15 mouse cellular contexts compared by ENCODE assay signal in the genomic region with DNA sequence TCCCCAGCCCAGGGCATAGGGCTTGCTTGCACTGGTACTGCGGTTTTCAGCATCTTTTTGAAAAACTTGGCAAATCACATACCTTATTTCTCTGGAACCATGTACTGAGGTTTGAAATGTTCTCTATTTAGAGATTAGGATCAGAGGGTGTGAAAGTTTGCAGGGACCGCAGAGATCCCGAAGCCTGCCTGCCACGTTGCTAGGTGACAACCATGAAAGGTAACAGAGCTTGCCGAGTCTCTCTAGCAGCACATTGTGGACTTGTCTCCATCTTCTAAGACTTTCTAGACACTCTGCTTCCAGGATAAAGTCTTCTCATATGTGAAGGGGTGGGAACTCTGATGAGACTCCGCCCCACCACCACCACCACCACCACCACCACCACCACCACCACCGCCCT. TPM values are rescaled to one million over a fixed set of nuclear protein-coding genes. Genes with fewer than 3 reads are reported as not detected.
"Had no signal": no experiment of that assay in that cellular context is flagged by ENCODE, and none has a peak within 500 bp of the region (broad histone marks: within the 10 kb centered on the region; RNA-seq: fewer than 3 reads in every experiment).

No protein-coding gene starts in this region.

- H3K27ac ChIP-seq: layer of hippocampus, adult 2 months; limb, embryonic 12.5 days; liver, embryonic 15.5 days; midbrain, embryonic 15.5 days; stomach, embryonic 15.5 days had no signal

- DNase-seq: kidney, adult 18-20 months; kidney, postnatal 10 days; kidney, postnatal 4 days; lung, embryonic 14.5 days; lung, postnatal 10 days; lung, postnatal 4 days; thymus, postnatal 36 days had no signal

- H3K4me2 ChIP-seq: limb, embryonic 12.5 days; lung, embryonic 14.5 days; midbrain, embryonic 11.5 days; midbrain, embryonic 15.5 days; stomach, embryonic 15.5 days had no signal

- H3K4me3 ChIP-seq: layer of hippocampus, adult 2 months; limb, embryonic 12.5 days; liver, embryonic 15.5 days; midbrain, embryonic 15.5 days; stomach, embryonic 15.5 days had no signal

- H3K36me3 ChIP-seq: limb, embryonic 12.5 days; liver, embryonic 15.5 days; midbrain, embryonic 15.5 days; stomach, embryonic 15.5 days had no signal

- H3K9me3 ChIP-seq: limb, embryonic 12.5 days; liver, embryonic 15.5 days; midbrain, embryonic 15.5 days; stomach, embryonic 15.5 days had no signal

- ATAC-seq: midbrain, embryonic 15.5 days had no signal

- H3K27me3 ChIP-seq: midbrain, embryonic 15.5 days; stomach, embryonic 15.5 days had no signal

- H3K9ac ChIP-seq: limb, embryonic 12.5 days; liver, embryonic 15.5 days; lung, embryonic 14.5 days; midbrain, embryonic 15.5 days; stomach, embryonic 15.5 days had no signal

RNA-seq across cellular contexts. Expression of a gene that starts 13.5 kb away (rescaled TPM):
- total RNA-seq: megakaryocyte, adult 5-6 weeks had no signal
- polyA plus RNA-seq: thymus, postnatal 0 days had no signal
